Mouse (Mus musculus): ENCODE results near the gene Xndc1. TPM values are rescaled to one million over a fixed set of nuclear protein-coding genes. Genes with fewer than 3 reads are reported as not detected.
A peak's percentile ranks its signal among the peaks of the same experiment; 100 is the strongest.
"Not testable (repeated sequence)": the region's sequence is repeated elsewhere in the genome, so short reads cannot be mapped to it uniquely, and the experiment has no call there.

The Xndc1 gene
- 30.0 and 30.3 TPM in 2 replicates for polyA plus RNA-seq (2014; fragmentation: Nextera tagmentation; extraction: Ambion mirVana)

GRCm38 (mm10) chr7:102065046-102065891 is at the start of gene Xndc1, which contains the start of the genes Rnf121 and Xntrpc:
Gene Xndc1 (plus strand): TSS chr7:102065511.
Gene Rnf121 (minus strand): TSS chr7:102065469.
Gene Xntrpc (plus strand): TSS chr7:102065713.
- H3K27ac ChIP-seq (replicated peaks; ENCODE audit: low read depth, low read length) = peak within 1 kb of the TSS; percentile 67; the same call in 1 of the 2 replicates
- peak within 1 kb of the TSS; percentile 77 for H3K4me2 ChIP-seq (ENCODE audit: low read depth, severe bottlenecking)
- DNase-seq (ENCODE audit: low spot score) (peak; percentile 95), ATAC-seq (ENCODE audit: insufficient number of reproducible peaks, low FRiP score, low TSS enrichment, low read depth) (peak; percentile 98)
- under 1% methylated on average over 56 of the region's 56 CpGs for whole genome bisulfite sequencing
- peak within 1 kb of the TSS; percentile 74 for H3K9ac ChIP-seq (ENCODE audit: low read length)
- H3K36me3 ChIP-seq (ENCODE audit: control insufficient read depth, insufficient read depth, low read length) = no peaks in the 10 kb centered on the region
- peaks cover 11% of the 10 kb centered on the region for H3K4me1 ChIP-seq (ENCODE audit: control insufficient read depth, insufficient read depth, low read length)
- H3K9me3 ChIP-seq (ENCODE audit: control insufficient read depth, low read length) = no peaks in the 10 kb centered on the region
- peak within 1 kb of the TSS; percentile 71 for H3K4me3 ChIP-seq (ENCODE audit: low read depth, low read length)
- H3K27me3 ChIP-seq (ENCODE audit: control insufficient read depth, insufficient read depth, low read length) = no peaks in the 10 kb centered on the region

- ATAC-seq (ENCODE audit: insufficient number of reproducible peaks, low FRiP score, low TSS enrichment, low read depth) = no peak
Observed at GRCm38 (mm10) chr7:102016936-102017335, 48.4 kb upstream of the Xndc1 start.

GRCm38 (mm10) chr7:102017452-102017851 is 47.9 kb upstream of the Xndc1 start:
- WGBS = 80% methylated on average over 5 of the region's 5 CpGs
- no peak overlapping the region for H3K4me2 ChIP-seq (ENCODE audit: low read depth, severe bottlenecking)
- no peak for ATAC-seq (ENCODE audit: insufficient number of reproducible peaks, low FRiP score, low TSS enrichment, low read depth)
- H3K4me3 ChIP-seq (ENCODE audit: low read depth, low read length) = no peak overlapping the region
- H3K4me1 ChIP-seq (ENCODE audit: control insufficient read depth, insufficient read depth, low read length) = no peaks in the 10 kb centered on the region
- no peaks in the 10 kb centered on the region for H3K9me3 ChIP-seq (ENCODE audit: control insufficient read depth, low read length)
- peaks cover 29% of the 10 kb centered on the region for H3K36me3 ChIP-seq (ENCODE audit: control insufficient read depth, insufficient read depth, low read length)
- DNase-seq (ENCODE audit: low spot score) = no peak
- no peak overlapping the region for H3K9ac ChIP-seq (ENCODE audit: low read length)
- H3K27ac ChIP-seq (replicated peaks; ENCODE audit: low read depth, low read length) = no peak overlapping the region
- H3K27me3 ChIP-seq (ENCODE audit: control insufficient read depth, insufficient read depth, low read length) = no peaks in the 10 kb centered on the region

More at GRCm38 (mm10) chr7:102016936-102017335, 48.4 kb upstream of the Xndc1 start:
- Histone ChIP-seq H3K4me3 (ENCODE audit: low read depth, low read length) (no peak overlapping the region), H3K27me3 (ENCODE audit: control insufficient read depth, insufficient read depth, low read length) (no peaks in the 10 kb centered on the region), H3K4me2 (ENCODE audit: low read depth, severe bottlenecking) (no peak overlapping the region), H3K4me1 (ENCODE audit: control insufficient read depth, insufficient read depth, low read length) (no peaks in the 10 kb centered on the region), H3K36me3 (ENCODE audit: control insufficient read depth, insufficient read depth, low read length) (peaks cover 34% of the 10 kb centered on the region), H3K9ac (ENCODE audit: low read length) (no peak overlapping the region), H3K27ac (replicated peaks; ENCODE audit: low read depth, low read length) (no peak overlapping the region), H3K9me3 (ENCODE audit: control insufficient read depth, low read length) (no peaks in the 10 kb centered on the region)
- DNase-seq (ENCODE audit: low spot score) = no peak
- 90% methylated on average over 4 of the region's 4 CpGs for WGBS

- Histone ChIP-seq H3K27ac (replicated peaks; ENCODE audit: low read depth, low read length) (no peak overlapping the region), H3K27me3 (ENCODE audit: control insufficient read depth, insufficient read depth, low read length) (no peaks in the 10 kb centered on the region), H3K9ac (ENCODE audit: low read length) (no peak overlapping the region), H3K4me2 (ENCODE audit: low read depth, severe bottlenecking) (no peak overlapping the region), H3K4me3 (ENCODE audit: low read depth, low read length) (no peak overlapping the region), H3K36me3 (ENCODE audit: control insufficient read depth, insufficient read depth, low read length) (peaks cover 23% of the 10 kb centered on the region), H3K9me3 (ENCODE audit: control insufficient read depth, low read length) (no peaks in the 10 kb centered on the region), H3K4me1 (ENCODE audit: control insufficient read depth, insufficient read depth, low read length) (no peaks in the 10 kb centered on the region)
- no peak for DNase-seq (ENCODE audit: low spot score)
- 88% methylated on average over 7 of the region's 7 CpGs for WGBS
- no peak for ATAC-seq (ENCODE audit: insufficient number of reproducible peaks, low FRiP score, low TSS enrichment, low read depth)
Observed at GRCm38 (mm10) chr7:102018034-102018433, 47.3 kb upstream of the Xndc1 start.

- Histone ChIP-seq H3K4me1 (ENCODE audit: control insufficient read depth, insufficient read depth, low read length) (no peaks in the 10 kb centered on the region), H3K9me3 (ENCODE audit: control insufficient read depth, low read length) (no peaks in the 10 kb centered on the region), H3K27me3 (ENCODE audit: control insufficient read depth, insufficient read depth, low read length) (no peaks in the 10 kb centered on the region), H3K9ac (ENCODE audit: low read length) (no peak within 1 kb of the TSS), H3K36me3 (ENCODE audit: control insufficient read depth, insufficient read depth, low read length) (peaks cover 19% of the 10 kb centered on the region), H3K27ac (replicated peaks; ENCODE audit: low read depth, low read length) (no peak within 1 kb of the TSS), H3K4me2 (ENCODE audit: low read depth, severe bottlenecking) (no peak within 1 kb of the TSS), H3K4me3 (ENCODE audit: low read depth, low read length) (no peak within 1 kb of the TSS)
- WGBS = 93% methylated on average over 3 of the region's 3 CpGs
- DNase-seq (ENCODE audit: low spot score) (no peak), ATAC-seq (ENCODE audit: insufficient number of reproducible peaks, low FRiP score, low TSS enrichment, low read depth) (no peak)
Observed at GRCm38 (mm10) chr7:102018590-102018989, 46.7 kb upstream of the Xndc1 start, which contains the start of gene Il18bp. Gene Il18bp (minus strand): TSS chr7:102018690.

- H3K4me2 ChIP-seq (ENCODE audit: low read depth, severe bottlenecking) = no peak overlapping the region
- ATAC-seq (ENCODE audit: insufficient number of reproducible peaks, low FRiP score, low TSS enrichment, low read depth) = no peak
- 73% methylated on average over 3 of the region's 3 CpGs for WGBS
- H3K27me3 ChIP-seq (ENCODE audit: control insufficient read depth, insufficient read depth, low read length) = no peaks in the 10 kb centered on the region
- H3K4me1 ChIP-seq (ENCODE audit: control insufficient read depth, insufficient read depth, low read length) = no peaks in the 10 kb centered on the region
- no peak for DNase-seq (ENCODE audit: low spot score)
- H3K4me3 ChIP-seq (ENCODE audit: low read depth, low read length) = no peak overlapping the region
- H3K9ac ChIP-seq (ENCODE audit: low read length) = no peak overlapping the region
- peaks cover 15% of the 10 kb centered on the region for H3K36me3 ChIP-seq (ENCODE audit: control insufficient read depth, insufficient read depth, low read length)
- no peak overlapping the region for H3K27ac ChIP-seq (replicated peaks; ENCODE audit: low read depth, low read length)
- H3K9me3 ChIP-seq (ENCODE audit: control insufficient read depth, low read length) = no peaks in the 10 kb centered on the region
Observed at GRCm38 (mm10) chr7:102019362-102019761, 45.9 kb upstream of the Xndc1 start.

GRCm38 (mm10) chr7:102020934-102021333 is 44.4 kb upstream of the Xndc1 start:
- not testable (repeated sequence) for H3K27me3 ChIP-seq (ENCODE audit: control insufficient read depth, insufficient read depth, low read length); DNase-seq (ENCODE audit: low spot score); H3K4me2 ChIP-seq (ENCODE audit: low read depth, severe bottlenecking); H3K36me3 ChIP-seq (ENCODE audit: control insufficient read depth, insufficient read depth, low read length); H3K4me1 ChIP-seq (ENCODE audit: control insufficient read depth, insufficient read depth, low read length); H3K4me3 ChIP-seq (ENCODE audit: low read depth, low read length); H3K27ac ChIP-seq (replicated peaks; ENCODE audit: low read depth, low read length); H3K9ac ChIP-seq (ENCODE audit: low read length); ATAC-seq (ENCODE audit: insufficient number of reproducible peaks, low FRiP score, low TSS enrichment, low read depth); H3K9me3 ChIP-seq (ENCODE audit: control insufficient read depth, low read length)
- 95% methylated on average over 2 of the region's 2 CpGs for WGBS

- Histone ChIP-seq H3K4me2 (ENCODE audit: low read depth, severe bottlenecking) (no peak overlapping the region), H3K27ac (replicated peaks; ENCODE audit: low read depth, low read length) (no peak overlapping the region), H3K27me3 (ENCODE audit: control insufficient read depth, insufficient read depth, low read length) (no peaks in the 10 kb centered on the region), H3K4me3 (ENCODE audit: low read depth, low read length) (no peak overlapping the region), H3K36me3 (ENCODE audit: control insufficient read depth, insufficient read depth, low read length) (peaks cover 2% of the 10 kb centered on the region; the same call in 1 of the 2 replicates), H3K9me3 (ENCODE audit: control insufficient read depth, low read length) (no peaks in the 10 kb centered on the region), H3K9ac (ENCODE audit: low read length) (no peak overlapping the region), H3K4me1 (ENCODE audit: control insufficient read depth, insufficient read depth, low read length) (no peaks in the 10 kb centered on the region)
- DNase-seq (ENCODE audit: low spot score) (no peak), ATAC-seq (ENCODE audit: insufficient number of reproducible peaks, low FRiP score, low TSS enrichment, low read depth) (no peak)
- WGBS = 96% methylated on average over 9 of the region's 9 CpGs
Observed at GRCm38 (mm10) chr7:102023821-102024220, 41.5 kb upstream of the Xndc1 start.
